Mouse (Mus musculus): Measurements from ENCODE around the gene Zscan10. TPM values are rescaled to one million over a fixed set of nuclear protein-coding genes. Genes with fewer than 3 reads are reported as not detected.

Gene Zscan10
- polyA plus RNA-seq, 1 experiment from 2014 or later: 0.26 TPM

- H3K4me2 ChIP-seq (ENCODE audit: low read depth, low read length): no peak overlapping the region
- ATAC-seq (ENCODE audit: low read depth): no peak
- H3K4me3 ChIP-seq (ENCODE audit: low read length): no peak overlapping the region
- WGBS: 45% methylated on average over 2 of the region's 2 CpGs
- H3K9me3 ChIP-seq (ENCODE audit: control insufficient read depth, low read length): no peaks in the 10 kb centered on the region
- no peak overlapping the region for H3K9ac ChIP-seq (ENCODE audit: low read length)
- no peaks in the 10 kb centered on the region for H3K36me3 ChIP-seq (ENCODE audit: control insufficient read depth, insufficient read depth, low read length)
- no peaks in the 10 kb centered on the region for H3K27me3 ChIP-seq (ENCODE audit: control insufficient read depth, insufficient read depth, low read depth, low read length)
- no peaks in the 10 kb centered on the region for H3K4me1 ChIP-seq (replicated peaks; ENCODE audit: control insufficient read depth, insufficient read depth, low read length)
- H3K27ac ChIP-seq (ENCODE audit: low read length): no peak overlapping the region
These were observed 53.8 kb downstream of the Zscan10 start for GRCm38 (mm10) chr17:23654410-23654809.

- no peak overlapping the region for H3K4me3 ChIP-seq (ENCODE audit: low read length)
- H3K27me3 ChIP-seq (ENCODE audit: control insufficient read depth, insufficient read depth, low read depth, low read length): peaks cover 11% of the 10 kb centered on the region
- no peak overlapping the region for H3K4me2 ChIP-seq (ENCODE audit: low read depth, low read length)
- WGBS: 76% methylated on average over 3 of the region's 3 CpGs
- no peaks in the 10 kb centered on the region for H3K4me1 ChIP-seq (replicated peaks; ENCODE audit: control insufficient read depth, insufficient read depth, low read length)
- H3K9me3 ChIP-seq (ENCODE audit: control insufficient read depth, low read length): no peaks in the 10 kb centered on the region
- no peak for ATAC-seq (ENCODE audit: low read depth)
- no peaks in the 10 kb centered on the region for H3K36me3 ChIP-seq (ENCODE audit: control insufficient read depth, insufficient read depth, low read length)
- H3K27ac ChIP-seq (ENCODE audit: low read length): no peak overlapping the region
- H3K9ac ChIP-seq (ENCODE audit: low read length): no peak overlapping the region
These were observed 57.8 kb downstream of the Zscan10 start for GRCm38 (mm10) chr17:23658450-23658849.

GRCm38 (mm10) chr17:23660117-23660875, 59.6 kb downstream of the Zscan10 start, which contains the start of gene Bicdl2:
Gene Bicdl2, plus strand, starts transcription at chr17:23660506.
- peaks cover 11% of the 10 kb centered on the region for H3K27me3 ChIP-seq (ENCODE audit: control insufficient read depth, insufficient read depth, low read depth, low read length)
- H3K4me2 ChIP-seq (ENCODE audit: low read depth, low read length): peak within 1 kb of the TSS; percentile 59
- H3K9me3 ChIP-seq (ENCODE audit: control insufficient read depth, low read length): no peaks in the 10 kb centered on the region
- H3K9ac ChIP-seq (ENCODE audit: low read length): peak within 1 kb of the TSS; percentile 51
- 5% methylated on average over 27 of the region's 27 CpGs for WGBS
- H3K27ac ChIP-seq (ENCODE audit: low read length): peak within 1 kb of the TSS; percentile 26; the same call in 1 of the 2 replicates
- no peaks in the 10 kb centered on the region for H3K36me3 ChIP-seq (ENCODE audit: control insufficient read depth, insufficient read depth, low read length)
- H3K4me3 ChIP-seq (ENCODE audit: low read length): peak within 1 kb of the TSS; percentile 47
- ATAC-seq (ENCODE audit: low read depth): peak; percentile 66
- peaks cover 2% of the 10 kb centered on the region; the same call in 1 of the 2 replicates for H3K4me1 ChIP-seq (replicated peaks; ENCODE audit: control insufficient read depth, insufficient read depth, low read length)

Other genes with a start within 250 kb of the Zscan10 start
- not detected in 2 replicates for gene Vmn2r116, start 216.3 kb upstream of the Zscan10 start, polyA plus RNA-seq (2015; fragmentation: Nextera tagmentation; extraction: Ambion mirVana)
- gene Vmn2r117, start 121.2 kb upstream of the Zscan10 start, polyA plus RNA-seq (2015; fragmentation: Nextera tagmentation; extraction: Ambion mirVana): not detected in 2 replicates
- 17.4 and 21.7 TPM in 2 replicates for gene Zfp213, start 36.6 kb upstream of the Zscan10 start, polyA plus RNA-seq (2015; fragmentation: Nextera tagmentation; extraction: Ambion mirVana)
- gene Zfp13, start 1.4 kb upstream of the Zscan10 start, polyA plus RNA-seq (2015; fragmentation: Nextera tagmentation; extraction: Ambion mirVana): 12.9 TPM in 2 replicates
- 0.49 and 0.78 TPM in 2 replicates for gene Mmp25, start 44.4 kb downstream of the Zscan10 start, polyA plus RNA-seq (2015; fragmentation: Nextera tagmentation; extraction: Ambion mirVana)
- gene Bicdl2, start 59.6 kb downstream of the Zscan10 start, polyA plus RNA-seq (2015; fragmentation: Nextera tagmentation; extraction: Ambion mirVana): 4.3 and 4.7 TPM in 2 replicates
- gene Hcfc1r1, start 72.7 kb downstream of the Zscan10 start, polyA plus RNA-seq (2015; fragmentation: Nextera tagmentation; extraction: Ambion mirVana): 88.4 and 90.6 TPM in 2 replicates
- gene Thoc6, start 73.0 kb downstream of the Zscan10 start, polyA plus RNA-seq (2015; fragmentation: Nextera tagmentation; extraction: Ambion mirVana): 49.2 and 50.3 TPM in 2 replicates
- 22.0 and 23.1 TPM in 2 replicates for gene Tnfrsf12a, start 76.6 kb downstream of the Zscan10 start, polyA plus RNA-seq (2015; fragmentation: Nextera tagmentation; extraction: Ambion mirVana)
- gene Cldn6, start 78.4 kb downstream of the Zscan10 start, polyA plus RNA-seq (2015; fragmentation: Nextera tagmentation; extraction: Ambion mirVana): 196 and 206 TPM in 2 replicates
- 2.4 and 2.6 TPM in 2 replicates for gene Cldn9, start 83.2 kb downstream of the Zscan10 start, polyA plus RNA-seq (2015; fragmentation: Nextera tagmentation; extraction: Ambion mirVana)
- gene 1520401A03Rik, start 121.9 kb downstream of the Zscan10 start, polyA plus RNA-seq (2015; fragmentation: Nextera tagmentation; extraction: Ambion mirVana): 0.14 TPM in 1 of 2 replicates, not detected in the other
- 58.2 and 58.8 TPM in 2 replicates for gene Pkmyt1, start 125.5 kb downstream of the Zscan10 start, polyA plus RNA-seq (2015; fragmentation: Nextera tagmentation; extraction: Ambion mirVana)
- 51.8 and 52.7 TPM in 2 replicates for gene Paqr4, start 140.0 kb downstream of the Zscan10 start, polyA plus RNA-seq (2015; fragmentation: Nextera tagmentation; extraction: Ambion mirVana)
- gene Kremen2, start 145.0 kb downstream of the Zscan10 start, polyA plus RNA-seq (2015; fragmentation: Nextera tagmentation; extraction: Ambion mirVana): 0.25 and 0.83 TPM in 2 replicates
- gene Flywch1, start 170.7 kb downstream of the Zscan10 start, polyA plus RNA-seq (2015; fragmentation: Nextera tagmentation; extraction: Ambion mirVana): 61.3 and 65.2 TPM in 2 replicates
- 29.0 and 31.4 TPM in 2 replicates for gene Flywch2, start 185.2 kb downstream of the Zscan10 start, polyA plus RNA-seq (2015; fragmentation: Nextera tagmentation; extraction: Ambion mirVana)
- 411 and 414 TPM in 2 replicates for gene Srrm2, start 189.7 kb downstream of the Zscan10 start, polyA plus RNA-seq (2015; fragmentation: Nextera tagmentation; extraction: Ambion mirVana)
- gene Elob, start 228.3 kb downstream of the Zscan10 start, polyA plus RNA-seq (2015; fragmentation: Nextera tagmentation; extraction: Ambion mirVana): 980 and 1,001 TPM in 2 replicates
- gene Prss33, start 235.2 kb downstream of the Zscan10 start, polyA plus RNA-seq (2015; fragmentation: Nextera tagmentation; extraction: Ambion mirVana): not detected in 2 replicates
- gene Prss32, start 243.0 kb downstream of the Zscan10 start, polyA plus RNA-seq (2015; fragmentation: Nextera tagmentation; extraction: Ambion mirVana): 0.41 TPM in 1 of 2 replicates, not detected in the other
- 0.75 and 0.99 TPM in 2 replicates for gene Prss41, start 243.3 kb downstream of the Zscan10 start, polyA plus RNA-seq (2015; fragmentation: Nextera tagmentation; extraction: Ambion mirVana)